In genomic region chr9:47469576-47469975, GRCm38 (mm10) we compare ENCODE assay signal across 16 mouse cellular contexts.
"Had no signal": no experiment of that assay in that cellular context is flagged by ENCODE, and none has a peak within 500 bp of the region (broad histone marks: within the 10 kb centered on the region; RNA-seq: fewer than 3 reads in every experiment).

No protein-coding gene starts in this region.

- H3K4me3 ChIP-seq: liver, embryonic 15.5 days; megakaryocyte, embryonic 14.5 days; midbrain, embryonic 12.5 days; midbrain, embryonic 15.5 days; neural tube, embryonic 12.5 days; stomach, embryonic 15.5 days had no signal

- H3K4me2 ChIP-seq: liver, embryonic 15.5 days; midbrain, embryonic 12.5 days; midbrain, embryonic 15.5 days; neural tube, embryonic 12.5 days; stomach, embryonic 15.5 days had no signal

- H3K9ac ChIP-seq: liver, embryonic 15.5 days; liver, postnatal 0 days; midbrain, embryonic 12.5 days; midbrain, embryonic 15.5 days; neural tube, embryonic 12.5 days; stomach, embryonic 15.5 days had no signal

- H3K36me3 ChIP-seq: liver, embryonic 15.5 days; midbrain, embryonic 12.5 days; midbrain, embryonic 15.5 days; neural tube, embryonic 12.5 days; stomach, embryonic 15.5 days had no signal

- DNase-seq: liver, postnatal 0 days; lung, adult 2 months; lung, postnatal 10 days; lung, postnatal 36 days; right cerebral cortex, postnatal 14 days; thymus, adult 2 months; thymus, postnatal 25 days; thymus, postnatal 4 days had no signal

- H3K27me3 ChIP-seq: liver, embryonic 15.5 days; megakaryocyte, embryonic 14.5 days; midbrain, embryonic 12.5 days; midbrain, embryonic 15.5 days; stomach, embryonic 15.5 days had no signal

- ATAC-seq: liver, postnatal 0 days; midbrain, embryonic 15.5 days had no signal

- H3K4me1 ChIP-seq: liver, embryonic 15.5 days; megakaryocyte, embryonic 14.5 days; midbrain, embryonic 15.5 days had no signal

- H3K9me3 ChIP-seq: liver, embryonic 15.5 days; midbrain, embryonic 12.5 days; midbrain, embryonic 15.5 days; neural tube, embryonic 12.5 days; stomach, embryonic 15.5 days had no signal

- H3K27ac ChIP-seq: liver, embryonic 15.5 days; macrophage; midbrain, embryonic 12.5 days; midbrain, embryonic 15.5 days; neural tube, embryonic 12.5 days; stomach, embryonic 15.5 days; stomach, postnatal 0 days had no signal
